Mouse (Mus musculus): Measurements from ENCODE around the gene Kcnj6.

DNA sequence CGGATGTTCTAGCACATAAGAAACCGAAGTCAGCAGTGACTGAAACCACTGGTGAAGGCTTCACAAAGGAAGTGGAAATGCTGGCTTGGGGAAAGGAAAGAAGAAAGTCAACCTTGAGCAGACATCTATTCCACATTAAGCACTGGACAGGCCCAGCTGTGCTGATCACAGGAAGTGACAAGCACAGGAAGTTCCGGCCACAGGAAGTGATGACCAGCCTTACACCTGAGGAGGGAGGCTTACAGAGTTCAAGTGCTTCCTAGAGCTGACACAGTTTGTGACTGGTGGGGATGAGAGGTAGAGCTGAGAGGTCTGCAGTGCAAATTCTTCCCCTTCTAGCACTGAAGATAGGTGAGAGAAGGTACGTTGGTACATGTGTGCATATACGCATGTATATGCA is 151.5 kb downstream of the Kcnj6 start:
- TF ChIP-seq CTCF (IDR thresholded peaks at IDR 0.05; ENCODE audit: control insufficient read depth, insufficient read depth, low read length) = no peak
- TF ChIP-seq POLR2A (IDR thresholded peaks at IDR 0.05; ENCODE audit: borderline replicate concordance, control insufficient read depth, low read depth, low read length) = no peak
